In genomic region chr2:154686819-154687218, GRCm38 (mm10) we compare ENCODE assay signal across 25 mouse cellular contexts.
"Had no signal": no experiment of that assay in that cellular context is flagged by ENCODE, and none has a peak within 500 bp of the region (broad histone marks: within the 10 kb centered on the region; RNA-seq: fewer than 3 reads in every experiment).

No protein-coding gene starts in this region.

- H3K4me2 ChIP-seq: limb, embryonic 12.5 days; limb, embryonic 15.5 days; liver, embryonic 11.5 days; lung, embryonic 15.5 days; midbrain, embryonic 13.5 days; neural tube, embryonic 13.5 days; stomach, embryonic 15.5 days had no signal

- H3K9ac ChIP-seq: limb, embryonic 12.5 days; limb, embryonic 15.5 days; liver, embryonic 14.5 days; lung, embryonic 15.5 days; midbrain, embryonic 13.5 days; neural tube, embryonic 13.5 days; stomach, embryonic 15.5 days had no signal

- H3K9me3 ChIP-seq: limb, embryonic 12.5 days; limb, embryonic 15.5 days; lung, embryonic 15.5 days; megakaryocyte, embryonic 14.5 days; midbrain, embryonic 10.5 days; midbrain, embryonic 13.5 days; neural tube, embryonic 13.5 days; stomach, embryonic 15.5 days had no signal

- H3K27me3 ChIP-seq: limb, embryonic 12.5 days; limb, embryonic 15.5 days; lung, embryonic 15.5 days; megakaryocyte, embryonic 14.5 days; midbrain, embryonic 13.5 days; neural tube, embryonic 13.5 days; stomach, embryonic 15.5 days had no signal

- H3K4me1 ChIP-seq: limb, embryonic 15.5 days; lung, embryonic 15.5 days had no signal

- H3K4me3 ChIP-seq: left cerebral cortex, adult 2 months; limb, embryonic 12.5 days; limb, embryonic 15.5 days; lung, embryonic 15.5 days; megakaryocyte, embryonic 14.5 days; midbrain, embryonic 10.5 days; midbrain, embryonic 13.5 days; myocyte; neural tube, embryonic 13.5 days; stomach, embryonic 15.5 days had no signal

- ATAC-seq: liver, postnatal 0 days; midbrain, embryonic 13.5 days; midbrain, embryonic 16.5 days had no signal

- DNase-seq: kidney, adult 2 months; kidney, postnatal 25 days; layer of hippocampus, postnatal 36 days; left cerebral cortex, postnatal 4 days; liver, postnatal 0 days; lung, postnatal 10 days; lung, postnatal 36 days; retina, postnatal 1 day; right cerebral cortex, postnatal 25 days; spleen, adult 18-20 months; thymus, postnatal 36 days had no signal

- H3K27ac ChIP-seq: kidney, postnatal 0 days; left cerebral cortex, adult 2 months; limb, embryonic 12.5 days; limb, embryonic 15.5 days; liver, embryonic 14.5 days; lung, embryonic 15.5 days; midbrain, embryonic 10.5 days; midbrain, embryonic 13.5 days; neural tube, embryonic 13.5 days; stomach, embryonic 15.5 days had no signal
